Mouse (Mus musculus) stomach, postnatal 0 days (tissue): ENCODE data around the gene Ispd.

Source experiments
- CTCF ChIP-seq: IDR thresholded peaks from 2 replicates; pipeline ENCODE4 v1.5.1; 2016; ENCODE audit warnings: antibody characterized with exemption, low read depth, mild to moderate bottlenecking, moderate library complexity
- EP300 ChIP-seq: optimal IDR thresholded peaks from 2 replicates; pipeline ENCODE3; 2016; ENCODE audit warnings: antibody characterized with exemption

DNA sequence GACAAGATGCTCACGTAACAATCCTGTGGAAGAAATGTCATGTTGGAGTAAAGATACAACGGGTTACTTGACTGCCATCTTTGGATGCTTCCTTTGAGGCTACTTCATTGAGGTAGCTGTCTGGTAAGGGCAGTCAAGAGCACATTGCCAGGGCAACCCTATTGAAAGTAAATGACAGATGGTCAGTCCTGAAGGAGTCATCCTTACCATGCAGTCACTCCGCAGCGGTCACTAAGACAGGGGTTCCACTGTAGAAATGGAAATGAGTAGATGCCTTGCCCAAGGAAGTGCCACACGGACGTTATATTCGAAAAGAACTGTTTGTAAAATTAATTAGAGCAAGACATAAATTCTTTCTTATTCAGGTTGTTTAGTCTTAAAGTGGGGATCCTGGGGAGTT, 44.0 kb downstream of the Ispd start:
- no peak for TF ChIP-seq CTCF
- no peak for TF ChIP-seq EP300
